Mouse (Mus musculus): ENCODE results near the gene Atxn2l.

Atxn2l gene

DNA sequence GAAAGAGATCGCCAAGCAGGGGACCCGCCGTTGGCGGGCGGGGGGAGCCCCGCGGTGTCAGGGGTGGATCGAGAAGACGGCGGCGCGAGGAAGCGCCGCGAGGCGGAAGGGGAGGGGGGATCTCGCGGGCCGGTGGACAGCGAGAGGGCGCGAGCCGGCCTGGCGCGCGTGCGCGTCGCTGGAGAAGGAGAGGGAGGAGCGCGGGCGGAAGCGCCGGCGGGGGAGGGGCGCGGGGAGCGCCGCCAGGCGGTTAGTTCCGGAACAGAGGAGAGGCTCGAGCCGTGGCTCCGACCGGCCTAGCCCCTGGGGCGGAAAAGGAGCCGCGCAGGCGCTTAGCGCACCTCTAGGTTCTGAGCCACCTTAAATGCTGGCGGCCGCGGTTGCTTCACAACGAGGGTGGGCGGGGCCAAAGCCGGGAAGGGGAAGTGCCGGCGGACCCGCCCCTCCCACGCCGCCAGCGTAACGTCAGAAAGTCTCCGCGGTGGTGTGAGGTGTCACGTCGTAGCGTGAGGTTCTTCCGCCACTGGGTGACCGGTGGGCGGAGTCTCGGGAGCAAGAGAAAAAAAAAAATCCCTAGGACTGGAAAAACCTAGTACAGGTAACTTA, at the start of gene Atxn2l:
TSS of gene Atxn2l (minus strand) at position 165 of the 606 bp plus-strand sequence.
- DNase-seq (ENCODE audit: low spot score in 2 of 2): peak; percentile 97

- no peak for DNase-seq (ENCODE audit: low spot score in 2 of 2)
Measured at GRCm38 (mm10) chr7:126545631-126546030, 42.4 kb upstream of the Atxn2l start.

- no peak for DNase-seq (ENCODE audit: low spot score in 2 of 2)
Measured at GRCm38 (mm10) chr7:126541661-126542060, 38.4 kb upstream of the Atxn2l start.

DNA sequence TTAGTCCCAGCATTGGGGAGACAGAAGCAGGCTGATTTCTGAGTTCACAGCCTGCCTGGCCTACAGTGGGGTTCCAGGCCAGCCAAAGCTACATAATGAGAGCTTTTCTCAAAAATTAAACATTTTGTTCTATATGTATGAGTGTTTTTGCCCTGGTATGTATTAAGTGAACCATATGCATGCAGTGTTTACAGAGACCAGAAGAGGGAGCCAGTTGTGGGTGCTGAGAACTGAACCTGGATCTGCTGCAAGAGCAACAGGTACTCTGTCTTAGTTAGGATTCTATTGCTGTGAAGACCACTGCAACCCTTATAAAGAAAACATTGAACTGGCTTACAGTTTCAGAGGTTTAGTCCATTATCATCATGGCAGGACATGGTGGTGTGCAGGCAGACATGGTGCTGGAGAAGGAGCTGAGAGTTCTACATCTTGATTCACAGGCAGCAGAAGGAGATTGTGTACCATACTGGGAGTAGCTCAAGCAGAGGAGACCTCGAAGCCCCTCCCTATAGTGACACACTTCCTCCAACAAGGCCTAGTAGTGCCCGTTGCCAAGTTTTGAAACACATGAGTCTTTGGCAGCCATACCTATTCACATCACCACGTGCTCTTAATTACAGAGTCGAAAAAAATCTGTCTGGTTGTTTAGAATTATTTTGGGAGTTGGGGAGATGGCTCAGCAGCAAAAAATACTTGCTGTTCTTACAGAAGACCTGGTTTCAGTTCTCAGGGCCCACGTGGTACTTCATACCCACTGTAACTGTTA, 34.8 kb upstream of the Atxn2l start:
- DNase-seq (ENCODE audit: low spot score in 2 of 2): no peak

- no peak for DNase-seq (ENCODE audit: low spot score in 2 of 2)
Measured at GRCm38 (mm10) chr7:126536466-126536865, 33.2 kb upstream of the Atxn2l start.

DNA sequence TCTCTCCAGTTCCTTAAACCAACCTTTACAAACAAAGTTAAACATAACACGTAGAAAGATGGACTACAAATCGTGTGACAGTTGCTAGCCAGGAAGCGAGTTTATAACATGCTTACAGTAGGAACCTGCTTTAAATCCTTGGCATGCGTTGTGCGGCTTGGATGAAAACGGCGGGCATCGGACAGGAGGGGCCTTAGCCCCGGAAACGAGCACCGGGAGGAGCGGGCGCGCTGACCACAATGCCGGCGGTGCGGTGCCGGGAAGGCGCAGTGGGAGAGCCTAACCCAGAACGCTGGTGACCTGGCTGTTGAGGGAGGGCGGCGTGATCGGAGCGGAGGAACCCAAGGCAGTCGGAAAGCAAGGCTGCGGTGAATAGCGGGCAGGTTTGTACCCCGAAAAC, 32.5 kb upstream of the Atxn2l start:
- DNase-seq (ENCODE audit: low spot score in 2 of 2): peak in 1 of 2 experiments; percentile 18

DNA sequence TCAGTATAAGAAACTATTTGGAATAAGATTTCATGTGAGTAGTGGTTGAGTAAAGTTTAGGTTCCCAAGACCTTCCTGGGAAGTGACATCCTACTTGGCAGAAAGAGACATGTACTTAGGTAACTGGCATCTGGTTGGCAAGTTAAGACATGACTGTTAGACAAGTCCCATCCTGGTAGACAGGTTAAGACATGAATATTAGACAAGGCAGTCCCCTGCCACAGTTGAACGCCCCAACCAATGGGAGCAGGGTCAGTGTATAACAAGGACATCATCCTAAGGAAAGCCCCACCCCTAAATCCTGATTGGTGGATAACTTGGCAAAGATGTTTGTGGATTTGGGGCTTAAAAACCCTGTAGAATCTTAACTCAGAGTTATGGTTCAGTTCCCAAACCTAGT, 30.2 kb upstream of the Atxn2l start:
- DNase-seq (ENCODE audit: low spot score in 2 of 2): no peak

- DNase-seq (ENCODE audit: low spot score in 2 of 2): peak in 1 of 2 experiments; percentile 9
Measured at GRCm38 (mm10) chr7:126528166-126528577, 24.9 kb upstream of the Atxn2l start.

DNA sequence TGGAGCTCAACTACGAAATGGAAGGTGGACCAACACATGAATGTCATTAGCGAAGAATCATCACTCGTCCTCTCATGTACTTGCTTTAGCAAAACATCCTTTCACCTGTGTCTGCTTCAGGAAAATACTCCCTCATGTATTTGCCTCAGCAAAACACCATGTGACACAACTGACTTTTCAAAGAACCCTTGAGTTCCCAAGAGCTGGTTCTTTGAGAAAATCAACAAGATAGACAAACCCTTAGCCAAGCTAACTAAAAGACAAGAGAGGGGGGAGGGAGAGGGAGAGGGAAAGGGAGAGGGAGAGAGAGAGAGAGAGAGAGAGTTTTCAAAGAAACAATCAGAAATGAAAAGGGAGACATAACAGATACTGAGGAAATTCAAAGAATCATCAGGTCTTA, 20.1 kb upstream of the Atxn2l start:
- DNase-seq (ENCODE audit: low spot score in 2 of 2): no peak

GRCm38 (mm10) chr7:126519513-126519912, 16.3 kb upstream of the Atxn2l start:
- DNase-seq (ENCODE audit: low spot score in 2 of 2): no peak

GRCm38 (mm10) chr7:126518261-126518941, 15.2 kb upstream of the Atxn2l start:
- no peak for DNase-seq (ENCODE audit: low spot score in 2 of 2)

DNA sequence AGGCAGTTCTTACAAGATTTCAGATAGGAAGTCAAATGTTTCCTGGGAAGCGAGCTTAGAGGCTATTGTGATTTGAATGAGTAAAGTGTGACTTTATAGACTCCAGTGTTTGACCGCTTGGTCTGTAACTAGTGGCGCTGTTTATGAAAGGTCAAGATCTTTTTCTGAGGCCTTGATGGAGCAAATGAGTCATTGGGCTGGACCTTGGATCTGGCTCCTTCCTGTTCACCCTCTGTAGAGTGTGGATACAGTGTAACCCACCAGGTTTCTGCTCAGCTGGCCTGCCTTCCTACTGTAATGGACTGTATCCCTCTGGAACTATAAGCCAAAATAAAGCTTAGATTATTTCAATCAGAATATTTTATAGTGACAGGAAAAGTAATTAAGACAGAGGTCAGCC, 8.1 kb upstream of the Atxn2l start:
- no peak for DNase-seq (ENCODE audit: low spot score in 2 of 2)

- no peak for DNase-seq (ENCODE audit: low spot score in 2 of 2)
Measured at GRCm38 (mm10) chr7:126507126-126507778, 4.0 kb upstream of the Atxn2l start.

DNA sequence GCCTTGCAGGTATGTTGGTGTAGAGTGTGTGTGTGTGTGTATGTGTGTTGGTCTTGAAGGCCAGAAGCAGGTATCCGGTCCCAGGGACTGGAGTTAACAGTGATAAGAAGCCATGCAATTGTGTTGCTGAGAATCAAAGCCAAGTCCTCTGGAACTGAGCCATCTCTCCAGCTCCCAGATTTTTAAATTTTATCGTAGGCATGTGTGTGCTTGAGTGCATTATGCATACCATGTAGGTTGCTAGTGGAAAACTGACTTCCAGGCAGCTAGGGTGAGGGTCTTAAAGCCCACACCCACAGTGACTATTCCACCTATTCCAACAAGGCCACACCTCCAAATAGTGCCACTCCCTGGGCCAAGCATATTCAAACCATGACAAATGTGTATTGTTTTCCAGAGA, 1.7 kb upstream of the Atxn2l start:
- DNase-seq (ENCODE audit: low spot score in 2 of 2): no peak

DNA sequence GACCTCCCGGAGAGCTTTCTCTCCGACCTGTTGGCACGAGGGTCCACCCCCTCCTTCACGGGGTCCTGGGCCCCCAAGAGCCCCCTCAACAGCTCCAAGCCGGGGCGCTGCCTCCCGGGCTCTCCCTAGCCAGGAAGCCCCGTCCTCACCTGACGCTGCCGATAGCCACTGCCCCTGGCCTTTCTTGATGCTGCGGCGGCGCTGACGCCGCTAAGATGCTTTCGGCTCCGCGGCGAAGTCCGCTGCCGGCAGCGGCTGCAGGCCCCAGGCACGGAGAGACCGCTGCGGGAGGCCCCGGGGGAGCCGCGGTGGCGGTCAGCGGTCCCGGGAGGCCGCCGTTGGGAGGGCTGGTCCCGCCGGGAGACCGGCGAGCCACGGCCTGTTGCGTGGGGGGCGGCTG, 486 bp downstream of the Atxn2l start:
- DNase-seq (ENCODE audit: low spot score in 2 of 2): peak in 1 of 2 experiments; percentile 79

DNA sequence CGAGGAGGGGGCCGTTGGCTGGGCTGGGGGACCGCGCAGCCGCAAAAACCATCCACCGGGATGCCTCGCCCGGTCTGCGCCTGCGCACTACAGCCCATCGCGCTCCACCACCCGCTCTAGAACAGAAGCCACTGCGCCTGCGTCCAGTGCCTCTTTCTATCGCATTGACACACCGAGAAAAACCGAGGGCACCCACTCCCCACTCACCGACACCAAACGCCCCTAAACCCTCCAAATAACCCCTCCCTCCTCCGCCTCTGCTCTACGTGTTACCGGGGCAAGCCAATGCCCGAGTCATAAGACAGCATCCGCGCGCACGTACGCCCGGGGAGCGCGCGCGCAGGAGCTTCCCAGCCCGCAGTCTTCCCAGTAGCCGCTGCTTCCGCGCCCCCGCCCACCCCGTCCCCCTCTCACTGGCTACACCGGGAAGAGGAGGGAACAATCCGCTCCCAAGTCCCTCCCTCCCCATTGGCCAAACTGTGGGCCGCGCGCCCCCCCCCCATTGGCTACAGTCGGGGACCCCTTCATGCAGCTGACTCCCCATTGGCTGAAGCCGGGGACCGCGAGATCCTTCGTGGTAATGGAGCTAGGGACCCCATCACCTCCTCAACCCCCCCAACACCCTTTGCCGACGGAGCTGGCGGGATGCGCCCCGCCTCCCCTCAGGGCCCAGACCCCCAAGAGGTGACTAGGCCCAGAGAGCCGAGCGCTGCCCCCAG, 1.1 kb downstream of the Atxn2l start:
- peak; percentile 81 to 88 for DNase-seq (ENCODE audit: low spot score in 2 of 2)

- no peak for DNase-seq (ENCODE audit: low spot score in 2 of 2)
Measured at GRCm38 (mm10) chr7:126501684-126502022, 1.6 kb downstream of the Atxn2l start.

DNA sequence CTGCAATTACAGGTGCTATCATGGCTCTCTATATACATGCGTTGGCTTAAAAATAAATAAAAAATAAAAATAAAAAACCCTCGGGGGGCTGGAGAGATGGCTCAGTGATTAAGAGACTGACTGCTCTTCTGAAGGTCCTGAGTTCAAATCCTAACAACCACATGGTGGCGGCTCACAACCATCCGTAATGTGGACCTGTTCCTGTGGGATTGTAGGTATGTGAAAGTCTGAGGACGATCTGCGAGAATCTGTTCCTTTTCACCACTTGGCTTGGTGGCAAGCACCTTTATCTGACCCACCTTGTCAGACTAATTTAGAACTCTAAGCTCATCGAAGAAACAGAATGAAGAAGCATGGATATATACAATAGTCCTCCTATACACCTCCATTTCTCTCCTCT, 3.8 kb downstream of the Atxn2l start:
- no peak for DNase-seq (ENCODE audit: low spot score in 2 of 2)

DNA sequence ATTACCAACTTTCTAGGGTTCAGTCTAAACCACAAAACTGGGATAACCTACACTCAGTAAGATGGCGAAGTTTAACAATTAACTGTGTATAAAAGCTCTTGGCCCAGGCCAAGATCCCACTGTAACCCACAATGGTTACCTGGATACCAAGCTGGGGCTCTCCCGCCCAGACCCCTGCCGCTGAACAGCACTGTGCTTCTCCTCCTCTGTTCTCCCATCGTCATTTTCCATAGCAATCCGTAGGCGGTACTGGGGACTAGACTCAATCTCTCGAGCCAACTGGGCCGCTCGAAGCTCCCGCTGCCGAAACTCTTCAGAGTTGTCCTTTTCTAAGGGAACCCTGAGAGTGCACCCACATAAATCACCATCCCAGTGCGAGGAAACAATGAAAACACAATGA, 5.3 kb downstream of the Atxn2l start:
- DNase-seq (ENCODE audit: low spot score in 2 of 2): no peak

- DNase-seq (ENCODE audit: low spot score in 2 of 2): no peak
Measured at GRCm38 (mm10) chr7:126496475-126496874, 6.8 kb downstream of the Atxn2l start.

DNA sequence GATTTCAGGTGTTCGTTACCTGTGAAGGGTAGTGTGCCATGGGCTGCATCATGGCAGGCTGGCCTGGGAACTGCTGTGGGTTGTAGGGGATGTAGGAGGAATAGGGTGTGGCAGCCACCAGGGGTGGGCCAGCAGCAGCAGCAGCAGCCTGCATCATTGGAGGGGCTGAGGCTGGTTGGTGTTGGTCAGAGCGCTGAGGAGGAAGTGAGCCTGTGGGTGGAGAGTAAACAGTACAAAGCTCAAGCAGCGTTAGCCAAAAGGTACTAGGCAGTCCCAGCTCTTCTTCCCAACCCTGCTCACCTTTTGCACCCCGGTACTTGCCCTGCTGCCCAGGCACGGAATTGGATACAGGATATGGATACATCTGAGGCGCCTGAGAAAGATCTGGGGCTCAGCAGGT, 9.1 kb downstream of the Atxn2l start:
- no peak for DNase-seq (ENCODE audit: low spot score in 2 of 2)

GRCm38 (mm10) chr7:126491973-126492372, 11.3 kb downstream of the Atxn2l start:
- DNase-seq (ENCODE audit: low spot score in 2 of 2): no peak

Measured in urinary bladder, adult 18-20 months (tissue).